Mouse (Mus musculus) ES-E14 (cell line): Measurements from ENCODE around the gene Cdc14a. TPM values are rescaled to one million over a fixed set of nuclear protein-coding genes. Genes with fewer than 3 reads are reported as not detected.

Experiments used
- DNase-seq: peaks from one replicate; pipeline ENCODE4 v3.0.0-alpha.2; 2013; ENCODE audit warnings: low read depth, low spot score
- H3K27ac ChIP-seq: 2 replicates; pipeline ENCODE4 v1.5.1; 2012; ENCODE audit warnings: low read depth, mild to moderate bottlenecking, low read length, moderate library complexity, mixed read lengths; ENCODE audit not compliant: poor library complexity, insufficient read depth, severe bottlenecking
- H3K36me3 ChIP-seq: 2 replicates; pipeline ENCODE4 v1.6.1; 2012; ENCODE audit warnings: mild to moderate bottlenecking, low read length, moderate library complexity, mixed read lengths; ENCODE audit not compliant: control insufficient read depth, poor library complexity, insufficient read depth, severe bottlenecking
- H3K4me1 ChIP-seq, 2 experiments: fragments of 150-350 bp in 1 of 2; sonication (generic) in 1 of 2; 2 replicates each; pipeline ENCODE4 v1.6.1; 2012; ENCODE audit warnings: low read length in 2 of 2, mild to moderate bottlenecking in 1 of 2, mixed read lengths in 1 of 2; ENCODE audit not compliant: control insufficient read depth in 2 of 2, insufficient read depth in 2 of 2, poor library complexity in 1 of 2
- H3K4me3 ChIP-seq, 2 experiments: fragments of 150-350 bp in 1 of 2; sonication (generic) in 1 of 2; 2 replicates each; pipeline ENCODE4 v1.5.1; 2012; ENCODE audit warnings: low read length in 2 of 2, low read depth in 1 of 2, mild to moderate bottlenecking in 1 of 2, mixed read lengths in 1 of 2; ENCODE audit not compliant: insufficient read depth in 1 of 2, poor library complexity in 1 of 2, severe bottlenecking in 1 of 2
- H3K9ac ChIP-seq: 2 replicates; pipeline ENCODE4 v1.6.1; 2012; ENCODE audit warnings: low read depth, mild to moderate bottlenecking, low read length, mixed read lengths; ENCODE audit not compliant: poor library complexity, insufficient read depth, severe bottlenecking
- H3K9me3 ChIP-seq: fragments of 150-350 bp; sonication (generic); 2 replicates; pipeline ENCODE4 v1.6.1; 2012; ENCODE audit warnings: low read depth, mild to moderate bottlenecking, low read length; ENCODE audit not compliant: control insufficient read depth, insufficient read depth
- CHD2 ChIP-seq: IDR thresholded peaks from 2 replicates; pipeline ENCODE4 v1.6.1; 2014; ENCODE audit warnings: mild to moderate bottlenecking, low read depth, low read length, inconsistent platforms
- HCFC1 ChIP-seq: IDR thresholded peaks from 2 replicates; pipeline ENCODE4 v1.6.1; 2012; ENCODE audit warnings: low read length, inconsistent platforms, borderline replicate concordance; ENCODE audit not compliant: insufficient read depth
- MAFK ChIP-seq: IDR thresholded peaks from 2 replicates; pipeline ENCODE4 v1.6.1; 2014; ENCODE audit warnings: mild to moderate bottlenecking, low read depth, low read length, inconsistent platforms; ENCODE audit not compliant: insufficient read depth
- ZC3H11A ChIP-seq: IDR thresholded peaks from 2 replicates; pipeline ENCODE4 v1.6.1; 2012; ENCODE audit warnings: low read depth, mild to moderate bottlenecking, inconsistent platforms, low read length, borderline replicate concordance
- ZNF384 ChIP-seq: IDR thresholded peaks from 2 replicates; pipeline ENCODE4 v1.6.1; 2012; ENCODE audit warnings: low read depth, low read length, inconsistent platforms
- in situ Hi-C, 2 experiments: fragments of 600-800 bp; cut with MboI; formaldehyde crosslinking; loops; one replicate each; pipeline ENCODE4 v1.15.1; 2025; ENCODE audit warnings: low sequenced_read_pairs in 2 of 2, inconsistent platforms in 1 of 2; ENCODE audit not compliant: unreplicated experiment in 2 of 2
- total RNA-seq: library from RNA; depleted of rRNA; stranded (reverse); fragments of 300-350 nt; gene quantifications from 2 replicates; pipeline ENCODE4 v1.2.3, GENCODE M21; 2012

The Cdc14a gene
- total RNA-seq, 1 experiment, result 3.5 TPM

- Histone ChIP-seq H3K36me3 (no peaks in the 10 kb centered on the region), H3K9ac (no peak overlapping the region), H3K9me3 (no peaks in the 10 kb centered on the region), H3K4me1 (no peaks in the 10 kb centered on the region), H3K4me3 (no peak overlapping the region), H3K27ac (no peak overlapping the region)
- DNase-seq, result no peak
- in situ Hi-C loops, result no loop called here
- TF ChIP-seq ZNF384, result no peak
- TF ChIP-seq HCFC1, result no peak
- no peak for TF ChIP-seq ZC3H11A
- TF ChIP-seq CHD2, result no peak
Measured at GRCm38 (mm10) chr3:116361906-116362305, 61.9 kb downstream of the Cdc14a start.

DNA sequence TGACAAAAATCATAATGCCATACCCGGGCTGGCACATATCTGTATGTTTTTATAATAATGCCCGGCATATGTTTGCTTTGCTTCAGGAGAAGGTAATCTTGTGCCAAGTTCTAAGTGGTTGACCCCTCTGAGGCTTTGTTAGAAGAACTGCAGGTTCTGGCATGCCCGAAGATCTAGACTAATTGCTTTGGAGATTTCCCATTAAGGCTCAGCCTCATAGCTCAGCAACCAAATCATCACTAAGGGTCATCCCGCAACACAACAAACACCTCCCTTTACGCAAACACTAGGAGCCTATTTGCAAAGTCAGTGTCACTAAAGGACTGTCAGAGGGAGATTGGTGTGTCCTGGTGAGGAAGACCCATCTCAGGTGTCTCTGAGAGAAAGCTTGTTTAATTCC, 62.7 kb downstream of the Cdc14a start:
- H3K9ac ChIP-seq, result no peak overlapping the region
- no peaks in the 10 kb centered on the region for H3K9me3 ChIP-seq
- H3K36me3 ChIP-seq, result no peaks in the 10 kb centered on the region
- H3K4me3 ChIP-seq, result no peak overlapping the region
- DNase-seq, result no peak
- no peaks in the 10 kb centered on the region for H3K4me1 ChIP-seq
- TF ChIP-seq ZC3H11A (no peak), HCFC1 (no peak), CHD2 (no peak), MAFK (no peak), ZNF384 (no peak)
- in situ Hi-C loops, result no loop called here
- H3K27ac ChIP-seq, result no peak overlapping the region

DNA sequence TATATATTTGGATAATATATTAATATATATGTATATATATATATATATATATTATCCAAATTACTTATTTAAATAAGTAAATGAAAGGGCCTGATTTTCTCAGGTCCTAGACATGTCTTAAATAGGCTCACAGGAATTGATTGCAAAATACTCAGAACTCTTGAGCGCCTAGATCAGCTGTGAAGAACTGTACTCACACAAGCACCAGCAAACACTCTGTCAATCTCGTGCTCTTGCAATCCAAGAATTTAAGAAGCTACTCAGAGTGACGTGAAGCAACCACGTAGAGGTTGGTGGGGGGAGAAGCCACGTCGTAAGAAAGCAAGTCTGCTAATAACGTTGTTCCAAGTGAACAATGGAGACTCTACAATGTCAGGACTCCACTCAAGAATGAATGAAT, 66.0 kb downstream of the Cdc14a start:
- Histone ChIP-seq H3K9me3 (no peaks in the 10 kb centered on the region), H3K27ac (no peak overlapping the region), H3K4me1 (no peaks in the 10 kb centered on the region), H3K9ac (no peak overlapping the region), H3K36me3 (no peaks in the 10 kb centered on the region), H3K4me3 (no peak overlapping the region)
- no peak for DNase-seq
- in situ Hi-C loops, result no loop called here
- no peak for TF ChIP-seq HCFC1
- no peak for TF ChIP-seq ZNF384
- no peak for TF ChIP-seq CHD2
- TF ChIP-seq ZC3H11A, result no peak
- TF ChIP-seq MAFK, result no peak

DNA sequence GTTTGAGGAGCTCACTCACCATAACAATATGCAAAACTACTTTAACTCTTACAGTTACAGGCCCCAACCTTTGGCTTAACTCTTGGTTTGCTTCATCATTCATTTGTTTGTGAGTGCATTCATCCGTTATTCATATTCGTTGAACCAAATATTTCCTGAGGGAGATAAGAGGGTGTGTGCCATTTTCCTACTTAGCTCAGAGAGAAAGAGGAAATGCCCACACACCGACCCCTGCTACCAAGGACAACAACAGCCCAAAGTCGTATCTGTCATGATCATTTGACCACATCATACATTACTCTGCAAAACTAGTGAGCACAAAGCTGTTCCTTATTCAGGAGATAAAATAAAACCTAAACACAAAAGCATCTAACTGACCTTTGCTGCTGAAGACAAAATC, 66.7 kb downstream of the Cdc14a start:
- in situ Hi-C loops, result no loop called here
- TF ChIP-seq ZNF384, result no peak
- no peak for TF ChIP-seq ZC3H11A
- TF ChIP-seq CHD2, result no peak
- TF ChIP-seq MAFK, result no peak
- no peak for TF ChIP-seq HCFC1
- no peaks in the 10 kb centered on the region for H3K9me3 ChIP-seq
- H3K4me1 ChIP-seq, result no peaks in the 10 kb centered on the region
- no peak for DNase-seq
- no peak overlapping the region for H3K9ac ChIP-seq
- no peaks in the 10 kb centered on the region for H3K36me3 ChIP-seq
- no peak overlapping the region for H3K4me3 ChIP-seq
- no peak overlapping the region for H3K27ac ChIP-seq

DNA sequence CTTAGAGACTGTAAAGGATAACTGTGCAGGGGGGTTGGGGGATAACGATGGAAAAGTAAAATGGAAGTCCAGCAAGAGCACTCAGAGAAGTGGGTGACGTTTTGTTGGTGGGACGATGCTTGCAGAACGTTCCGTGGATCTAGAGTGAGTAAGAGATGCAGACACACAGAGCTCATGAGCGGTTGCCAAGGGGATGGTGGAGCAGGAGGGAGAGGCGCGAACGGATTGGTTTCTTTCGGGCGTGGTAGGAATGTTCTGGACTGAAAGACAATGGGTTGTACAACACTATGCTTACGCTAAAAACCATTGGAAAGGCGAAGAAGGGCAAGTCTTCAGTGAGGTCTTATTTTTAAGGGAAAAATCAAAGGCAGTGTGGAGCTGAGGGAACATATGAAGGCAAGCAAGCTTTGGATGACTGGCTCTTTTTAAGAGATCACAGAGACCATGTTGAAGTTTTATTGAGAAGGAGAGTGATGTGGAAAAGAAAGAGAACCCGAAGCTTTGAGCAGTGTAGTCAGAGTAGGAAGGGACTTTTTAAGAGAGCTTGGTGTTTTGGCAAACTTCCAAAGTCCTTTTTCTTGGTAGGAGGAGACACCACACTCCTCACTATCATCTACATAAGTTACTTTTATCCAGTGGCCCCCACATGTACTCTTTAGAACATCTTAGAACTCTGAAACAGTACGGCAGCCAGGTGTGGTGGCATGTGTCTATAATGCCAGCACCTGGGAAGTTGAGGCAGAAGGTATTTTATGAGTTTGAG, 68.6 kb downstream of the Cdc14a start:
- no peak for DNase-seq
- in situ Hi-C loops, result no loop called here

More for the DNA sequence above, 68.6 kb downstream of the Cdc14a start:
- no peak overlapping the region for H3K27ac ChIP-seq
- H3K9me3 ChIP-seq, result no peaks in the 10 kb centered on the region
- no peak overlapping the region for H3K4me3 ChIP-seq
- H3K36me3 ChIP-seq, result no peaks in the 10 kb centered on the region
- H3K9ac ChIP-seq, result no peak overlapping the region
- TF ChIP-seq CHD2, result no peak
- TF ChIP-seq ZC3H11A, result no peak
- no peak for TF ChIP-seq HCFC1
- TF ChIP-seq MAFK, result no peak
- no peak for TF ChIP-seq ZNF384
- H3K4me1 ChIP-seq, result no peaks in the 10 kb centered on the region
